Mouse (Mus musculus) lung, embryonic 15.5 days (tissue): ENCODE measurements at regions not wholly inside any gene's neighbourhood (a gene's known extent, or its start where the extent isn't known, plus 50 kb on each side); places are given as distances from the start of the nearest gene placed in this dataset.
"Not testable (repeated sequence)": the region's sequence is repeated elsewhere in the genome, so short reads cannot be mapped to it uniquely, and the experiment has no call there.

Experiments used
- ATAC-seq: fragments of 200-750 bp; cut with Nextera tagmentation; 2 replicates; pipeline ENCODE4 v1.8.0; 2017; ENCODE audit warnings: moderate number of reproducible peaks, borderline replicate concordance; ENCODE audit not compliant: low FRiP score, low TSS enrichment; ENCODE audit errors: extremely low read depth
- H3K27ac ChIP-seq: fragments of 300-500 bp; sonication (generic); 2 replicates; pipeline ENCODE4 v1.5.1; 2015; ENCODE audit warnings: moderate library complexity, mild to moderate bottlenecking, inconsistent platforms
- H3K27me3 ChIP-seq: fragments of 300-500 bp; sonication (generic); 2 replicates; pipeline ENCODE4 v1.6.1; 2015; ENCODE audit warnings: inconsistent platforms
- H3K36me3 ChIP-seq: fragments of 300-500 bp; sonication (generic); 2 replicates; pipeline ENCODE4 v1.6.1; 2015; ENCODE audit warnings: inconsistent platforms
- H3K4me1 ChIP-seq: fragments of 300-500 bp; sonication (generic); 2 replicates; pipeline ENCODE4 v1.6.1; 2015; ENCODE audit warnings: inconsistent platforms
- H3K4me2 ChIP-seq: fragments of 300-500 bp; sonication (generic); 2 replicates; pipeline ENCODE4 v1.6.1; 2015; ENCODE audit warnings: inconsistent platforms, mild to moderate bottlenecking, moderate library complexity
- H3K4me3 ChIP-seq: fragments of 300-500 bp; sonication (generic); 2 replicates; pipeline ENCODE4 v1.5.1; 2015; ENCODE audit warnings: mild to moderate bottlenecking, inconsistent platforms
- H3K9ac ChIP-seq: fragments of 300-500 bp; sonication (generic); 2 replicates; pipeline ENCODE4 v1.6.1; 2015; ENCODE audit warnings: inconsistent platforms
- H3K9me3 ChIP-seq: fragments of 300-500 bp; sonication (generic); 2 replicates; pipeline ENCODE4 v1.6.1; 2016; ENCODE audit warnings: inconsistent platforms
- WGBS: fragments of 180-500 bp; shearing (Covaris S2); methylation state at CpG from one replicate; pipeline ENCODE4 v1.1.7; 2015; 5-methylcytosine and 5-hydroxymethylcytosine counted together

DNA sequence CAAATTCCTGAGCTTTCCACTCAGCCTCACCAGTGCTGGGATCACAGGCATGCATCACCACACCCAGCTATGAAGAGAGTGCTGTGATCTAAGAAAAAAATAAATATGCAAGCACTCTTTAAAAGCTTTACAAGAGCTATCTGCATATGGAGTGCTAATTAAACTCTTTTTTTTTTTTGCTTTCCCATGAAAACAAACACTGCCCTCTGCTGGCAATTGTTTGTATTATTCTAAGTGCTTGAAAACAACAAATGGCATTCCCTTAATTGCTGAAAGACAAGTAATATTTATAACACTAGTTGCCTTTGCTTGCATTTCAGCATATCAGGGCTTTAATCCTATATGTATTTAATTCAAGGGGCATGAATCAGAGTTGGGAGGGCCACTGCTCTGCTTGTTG, 91.8 kb downstream of the 5730507C01Rik start:
- ATAC-seq, H3K4me3 ChIP-seq, H3K9me3 ChIP-seq, H3K9ac ChIP-seq, H3K27ac ChIP-seq, H3K36me3 ChIP-seq, H3K4me2 ChIP-seq, H3K27me3 ChIP-seq, H3K4me1 ChIP-seq: not testable (repeated sequence)

DNA sequence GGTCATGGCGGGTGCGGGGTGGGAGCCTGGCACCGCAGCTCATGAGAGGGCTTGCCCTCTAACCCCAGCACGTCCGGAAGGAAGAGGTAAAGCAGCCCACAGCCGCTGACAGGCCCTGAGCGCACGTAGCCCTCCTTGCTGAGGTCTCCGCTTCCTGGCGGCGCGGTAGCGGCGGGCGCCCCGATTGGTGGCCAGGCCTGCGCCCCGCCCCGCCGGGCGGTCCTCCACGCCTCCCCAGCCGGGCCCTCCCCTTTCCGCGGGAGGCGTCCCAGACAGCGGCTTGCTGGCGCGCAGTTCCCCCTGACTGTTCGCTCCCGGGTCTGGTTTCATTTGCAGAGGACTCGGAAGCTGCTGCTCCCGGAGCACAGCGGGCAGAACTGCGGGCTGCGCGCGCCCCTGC, 95.5 kb downstream of the 5730507C01Rik start:
- no peaks in the 10 kb centered on the region for H3K4me1 ChIP-seq
- peak overlapping the region; percentile 64 for H3K27ac ChIP-seq
- 0% methylated on average over 34 of the region's 38 CpGs for WGBS
- no peaks in the 10 kb centered on the region for H3K27me3 ChIP-seq
- peak overlapping the region; percentile 62 for H3K4me2 ChIP-seq
- peak; percentile 96 for ATAC-seq
- peak overlapping the region; percentile 67 for H3K4me3 ChIP-seq
- H3K36me3 ChIP-seq, result no peaks in the 10 kb centered on the region
- no peaks in the 10 kb centered on the region for H3K9me3 ChIP-seq
- H3K9ac ChIP-seq, result peak overlapping the region; percentile 66

DNA sequence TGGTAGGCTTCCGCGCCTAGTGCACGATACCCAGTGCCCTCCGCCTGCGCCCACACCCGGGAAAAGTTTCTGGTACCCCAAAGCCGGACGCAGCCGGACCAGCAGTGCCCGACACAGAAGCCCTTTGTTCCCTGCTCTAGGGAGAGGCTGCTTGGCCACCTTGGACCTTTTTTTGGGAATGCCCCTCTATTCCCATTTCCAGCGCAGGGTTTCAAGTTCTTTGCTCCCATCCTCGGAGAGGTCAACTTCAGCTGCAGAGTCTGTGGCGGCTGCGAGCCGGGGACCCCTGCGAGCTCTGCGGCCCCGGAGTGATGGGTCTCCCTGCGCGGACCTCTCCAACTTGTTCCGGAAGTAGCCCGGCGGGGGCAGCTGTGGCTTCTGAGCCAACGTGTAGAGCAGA, 96.3 kb downstream of the 5730507C01Rik start:
- not testable (repeated sequence) for ATAC-seq, H3K9me3 ChIP-seq, H3K4me1 ChIP-seq, H3K36me3 ChIP-seq, H3K27ac ChIP-seq, H3K27me3 ChIP-seq
- peak overlapping the region; percentile 66 for H3K9ac ChIP-seq
- peak overlapping the region; percentile 67 for H3K4me3 ChIP-seq
- peak overlapping the region; percentile 62 for H3K4me2 ChIP-seq
- under 1% methylated on average over 24 of the region's 24 CpGs for WGBS
